Comparison of ENCODE assay signal across 8 mouse cellular contexts in genomic region chr10:80843931-80844547, GRCm38 (mm10). TPM values are rescaled to one million over a fixed set of nuclear protein-coding genes. Genes with fewer than 3 reads are reported as not detected.
A peak's percentile ranks its signal among the peaks of the same experiment; 100 is the strongest.
DNase-seq lines count a peak whose midpoint lies in the region; ATAC-seq and TF ChIP-seq lines count a peak whose summit lies in the region.

Gene Lingo3, minus strand, starts transcription at chr10:80844039.

- ATAC-seq in liver, embryonic 11.5 days (replicated peaks; ENCODE audit: low FRiP score): no peak
- peak; percentile 63 for ATAC-seq in midbrain, postnatal 0 days (ENCODE audit: low FRiP score)

- H3K4me1 ChIP-seq in liver, embryonic 11.5 days (replicated peaks; ENCODE audit: control insufficient read depth, insufficient read depth, low read length): peaks cover 12% of the 10 kb centered on the region
- peaks cover 40% of the 10 kb centered on the region for H3K4me1 ChIP-seq in cerebellum, adult 2 months (ENCODE audit: control insufficient read depth, insufficient read depth, low read length)
- H3K4me1 ChIP-seq in midbrain, postnatal 0 days (ENCODE audit: insufficient read depth, low read length): no peaks in the 10 kb centered on the region

- no peak for TF ChIP-seq CTCF in cerebellum, adult 2 months (IDR thresholded peaks at IDR 0.05; ENCODE audit: borderline replicate concordance, insufficient read depth, low read depth, low read length)
- TF ChIP-seq CTCF in midbrain, postnatal 0 days (IDR thresholded peaks at IDR 0.05): no peak

- no peaks in the 10 kb centered on the region for H3K36me3 ChIP-seq in liver, embryonic 11.5 days (ENCODE audit: control insufficient read depth, insufficient read depth, low read length)
- H3K36me3 ChIP-seq in midbrain, postnatal 0 days (ENCODE audit: insufficient read depth, low read length): no peaks in the 10 kb centered on the region

- peak; percentile 63; the same call in 1 of the 2 replicates for TF ChIP-seq POLR2A in cerebellum, adult 2 months (IDR thresholded peaks at IDR 0.05; ENCODE audit: borderline replicate concordance, insufficient read depth, low read length)

- peaks cover 61% of the 10 kb centered on the region for H3K27me3 ChIP-seq in liver, embryonic 11.5 days (replicated peaks; ENCODE audit: control insufficient read depth, insufficient read depth, low read length)
- no peaks in the 10 kb centered on the region for H3K27me3 ChIP-seq in cerebellum, adult 2 months (ENCODE audit: control insufficient read depth, insufficient read depth, low read length)
- H3K27me3 ChIP-seq in midbrain, postnatal 0 days (ENCODE audit: insufficient read depth, low read length): peaks cover 7% of the 10 kb centered on the region; the same call in 1 of the 2 replicates

- H3K4me3 ChIP-seq in liver, embryonic 11.5 days (ENCODE audit: low read depth, low read length): peak within 1 kb of the TSS; percentile 36
- H3K4me3 ChIP-seq in cerebellum, adult 2 months (replicated peaks; ENCODE audit: insufficient read depth, low read depth, low read length): peak within 1 kb of the TSS; percentile 75
- peak within 1 kb of the TSS; percentile 70 for H3K4me3 ChIP-seq in midbrain, postnatal 0 days (ENCODE audit: low read depth, low read length)

- 6% methylated on average over 51 of the region's 51 CpGs for WGBS in liver, embryonic 11.5 days
- WGBS in cerebellum, adult 2 months: 2% methylated on average over 39 of the region's 51 CpGs
- 4% methylated on average over 40 of the region's 51 CpGs for WGBS in midbrain, postnatal 0 days

- intact Hi-C loops in gastrocnemius, postnatal 14 days (cut with DNase I; ENCODE audit: low total_unique reads): no loop called here

- no peak within 1 kb of the TSS for H3K9ac ChIP-seq in liver, embryonic 11.5 days (ENCODE audit: low read depth, low read length)
- H3K9ac ChIP-seq in midbrain, postnatal 0 days (replicated peaks; ENCODE audit: low read length, poor library complexity, severe bottlenecking): peak within 1 kb of the TSS; percentile 86

- peak within 1 kb of the TSS; percentile 65 for H3K4me2 ChIP-seq in liver, embryonic 11.5 days
- peak within 1 kb of the TSS; percentile 86 for H3K4me2 ChIP-seq in midbrain, postnatal 0 days (ENCODE audit: low read depth, low read length, poor library complexity, severe bottlenecking)

- H3K27ac ChIP-seq in liver, embryonic 11.5 days (ENCODE audit: low read depth, low read length): no peak within 1 kb of the TSS
- peak within 1 kb of the TSS; percentile 48 for H3K27ac ChIP-seq in cerebellum, adult 2 months (ENCODE audit: insufficient read depth, low read length)
- no peak within 1 kb of the TSS for H3K27ac ChIP-seq in midbrain, postnatal 0 days (ENCODE audit: low read depth, low read length)

- no peak for DNase-seq in liver, embryonic 11.5 days (ENCODE audit: low spot score)
- no peak for DNase-seq in liver
- peak; percentile 80 to 84 for DNase-seq in cerebellum, adult 2 months
- peak; percentile 54 for DNase-seq in gastrocnemius, postnatal 14 days
- DNase-seq in layer of hippocampus, postnatal 36 days: peak; percentile 62 to 69
- DNase-seq in midbrain, postnatal 0 days (ENCODE audit: low spot score): peak; percentile 68
- no peak for DNase-seq in urinary bladder, postnatal 36 days (ENCODE audit: low spot score in 2 of 2)
- DNase-seq in spleen, postnatal 4 days (ENCODE audit: low spot score in 2 of 2): no peak

- H3K9me3 ChIP-seq in liver, embryonic 11.5 days (ENCODE audit: control insufficient read depth, low read length): no peaks in the 10 kb centered on the region
- H3K9me3 ChIP-seq in midbrain, postnatal 0 days (ENCODE audit: low read length): no peaks in the 10 kb centered on the region

RNA-seq across cellular contexts. Expression of gene Lingo3, which starts in this region (rescaled TPM):
- polyA plus RNA-seq in liver, embryonic 11.5 days (2014; fragmentation: Nextera tagmentation; extraction: Ambion mirVana): 0.05 TPM in 1 of 2 replicates, not detected in the other
- 54.4 and 69.1 TPM in 2 replicates for polyA plus RNA-seq in cerebellum, adult 2 months (2012; rRNA removed)
- total RNA-seq in gastrocnemius, postnatal 14 days (2021): 10 to 100 TPM; 11.3 to 24.5 TPM
- 10 to 100 TPM; 40.1 to 47.7 TPM for total RNA-seq in layer of hippocampus, postnatal 36 days (2021)
- total RNA-seq in midbrain, postnatal 0 days (2014; rRNA removed): 39.3 and 61.0 TPM in 2 replicates
- 24.4 and 26.8 TPM in 2 replicates for polyA plus RNA-seq in midbrain, postnatal 0 days (2015; fragmentation: Nextera tagmentation; extraction: Ambion mirVana)

Comparison
In these comparisons a context has a peak if more than half of its experiments do, and no peak if none do; other contexts are left out.
1. RNA of gene Lingo3 (polyA plus RNA-seq): 54.4 to 69.1 TPM in cerebellum, adult 2 months and 24.4 to 26.8 TPM in midbrain, postnatal 0 days; 0.05 TPM in liver, embryonic 11.5 days; every median in the first group is over 10 times any median in the second.
2. DNase-seq: peak in cerebellum, adult 2 months (2 of 2), gastrocnemius, postnatal 14 days (single experiment), layer of hippocampus, postnatal 36 days (2 of 2) and midbrain, postnatal 0 days (single experiment); none in liver, embryonic 11.5 days (single experiment), liver (single experiment), urinary bladder, postnatal 36 days (0 of 2) and spleen, postnatal 4 days (0 of 2).
3. Peak in every context shown above with its lines, with median percentiles within 50 percentile points of each other: H3K4me3 ChIP-seq.